Mouse (Mus musculus): ENCODE data around the gene Ear1. TPM values are rescaled to one million over a fixed set of nuclear protein-coding genes. Genes with fewer than 3 reads are reported as not detected.
"Not testable (repeated sequence)": the region's sequence is repeated elsewhere in the genome, so short reads cannot be mapped to it uniquely, and the experiment has no call there.

Gene Ear1
- polyA plus RNA-seq, 1 experiment = not detected

DNA sequence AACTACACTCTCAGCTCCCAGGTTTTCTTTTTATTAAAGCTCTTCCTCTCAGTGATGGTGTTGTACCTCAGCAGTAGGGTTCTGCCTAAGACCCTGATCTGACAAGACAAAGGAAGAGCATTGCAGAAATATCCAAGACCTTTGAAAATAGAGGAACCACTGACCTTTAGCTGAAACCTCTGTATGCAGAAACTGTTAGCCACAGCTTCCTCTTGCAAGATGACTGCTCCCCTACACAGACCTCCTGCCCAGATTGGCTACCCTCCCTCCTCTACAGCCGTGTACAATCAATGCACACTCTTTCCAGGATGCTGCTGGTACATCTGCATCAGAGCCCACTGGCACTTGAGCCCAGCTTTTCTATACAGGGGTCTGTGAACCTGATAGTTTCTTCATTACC lies 44.9 kb downstream of the Ear1 start:
- H3K27ac ChIP-seq (ENCODE audit: insufficient read depth, low read depth, low read length); H3K4me3 ChIP-seq (ENCODE audit: insufficient read depth, low read length); H3K4me1 ChIP-seq (ENCODE audit: control insufficient read depth, insufficient read depth, low read length): not testable (repeated sequence)

DNA sequence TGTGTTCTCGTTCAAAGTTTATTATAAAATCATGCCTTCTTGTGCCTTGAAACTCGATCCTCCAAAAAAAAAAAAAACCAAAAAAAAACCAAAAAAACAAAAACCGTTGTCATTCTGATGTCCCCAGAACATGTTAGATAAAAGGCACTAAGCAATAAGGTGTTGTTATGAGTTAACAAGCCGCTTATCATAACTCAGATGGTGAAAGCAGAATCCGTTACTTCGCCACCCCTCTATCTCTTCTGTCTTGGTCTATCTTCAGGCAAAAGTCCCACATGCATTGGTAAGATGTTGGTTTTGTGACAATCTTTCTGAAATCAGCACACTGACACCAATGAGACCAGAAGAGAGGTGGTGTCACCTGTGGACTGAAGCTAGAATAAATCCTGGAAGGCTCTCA lies 51.1 kb downstream of the Ear1 start:
- H3K27ac ChIP-seq (ENCODE audit: insufficient read depth, low read depth, low read length); H3K4me3 ChIP-seq (ENCODE audit: insufficient read depth, low read length); H3K4me1 ChIP-seq (ENCODE audit: control insufficient read depth, insufficient read depth, low read length): not testable (repeated sequence)

DNA sequence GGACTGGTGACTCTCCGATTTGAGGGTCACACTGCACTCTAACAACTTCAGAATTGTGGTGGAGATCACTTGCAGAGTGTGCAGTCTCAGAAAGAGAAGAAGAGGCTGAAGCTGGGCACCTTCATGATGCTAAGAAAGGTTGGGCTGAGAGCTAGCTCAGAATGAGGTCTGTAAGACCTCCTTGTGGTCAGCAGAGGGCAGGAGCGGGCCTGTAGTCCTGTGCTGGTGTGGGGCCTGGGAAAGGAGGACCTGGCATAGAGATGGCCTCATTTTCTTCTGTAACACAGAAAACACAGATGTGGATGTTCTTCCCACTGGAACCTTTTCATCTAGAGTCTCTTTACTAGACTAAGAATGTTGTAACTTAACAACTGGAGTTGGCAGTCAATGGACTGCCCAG lies 53.4 kb downstream of the Ear1 start:
- not testable (repeated sequence) for H3K4me3 ChIP-seq (ENCODE audit: insufficient read depth, low read length); H3K27ac ChIP-seq (ENCODE audit: insufficient read depth, low read depth, low read length); H3K4me1 ChIP-seq (ENCODE audit: control insufficient read depth, insufficient read depth, low read length)

DNA sequence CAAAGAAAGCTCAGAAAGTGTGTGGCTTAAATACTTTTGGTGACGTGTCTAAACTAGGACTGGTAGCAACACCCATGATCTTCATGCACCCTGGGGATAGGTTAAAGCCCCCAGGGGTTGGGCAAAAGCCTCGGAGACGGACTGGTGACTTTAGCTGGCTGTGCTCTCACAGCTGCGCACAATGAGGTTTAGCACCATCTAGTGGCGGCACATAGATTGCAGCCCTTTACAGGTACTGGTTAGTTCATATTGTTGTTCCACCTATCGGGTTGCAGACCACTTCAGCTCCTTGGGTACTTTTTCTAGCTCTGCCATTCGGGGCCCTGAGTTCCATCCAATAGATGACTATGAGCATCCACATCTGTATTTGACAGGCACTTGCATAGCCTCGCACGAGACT lies 62.9 kb downstream of the Ear1 start:
- not testable (repeated sequence) for H3K4me3 ChIP-seq (ENCODE audit: insufficient read depth, low read length); H3K27ac ChIP-seq (ENCODE audit: insufficient read depth, low read depth, low read length); H3K4me1 ChIP-seq (ENCODE audit: control insufficient read depth, insufficient read depth, low read length)
- TF ChIP-seq CTCF (IDR thresholded peaks at IDR 0.05; ENCODE audit: low read depth, low read length) = 0 out of 2 replicates have a peak, but pooled peaks have one; percentile 22

DNA sequence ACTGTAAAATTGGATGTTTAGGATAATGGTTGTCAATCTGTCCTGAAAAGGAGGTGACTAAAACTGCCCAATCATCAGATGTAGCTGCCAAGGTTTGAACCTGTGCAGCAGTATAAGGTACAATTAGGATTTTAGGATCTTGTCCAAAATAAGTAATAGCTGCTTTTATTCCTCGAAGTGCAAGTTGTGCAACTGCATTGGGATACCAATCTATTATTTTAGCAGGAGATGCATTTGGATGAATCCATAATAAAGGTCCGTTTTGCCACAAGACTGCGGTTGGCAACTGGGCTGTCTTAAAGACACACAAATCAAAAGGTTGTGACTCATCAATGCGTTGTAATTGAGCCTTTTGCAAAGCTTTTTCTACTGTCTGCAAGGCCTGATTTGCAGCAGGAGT lies 67.2 kb downstream of the Ear1 start:
- H3K4me3 ChIP-seq (ENCODE audit: insufficient read depth, low read length); H3K27ac ChIP-seq (ENCODE audit: insufficient read depth, low read depth, low read length); H3K4me1 ChIP-seq (ENCODE audit: control insufficient read depth, insufficient read depth, low read length): not testable (repeated sequence)

DNA sequence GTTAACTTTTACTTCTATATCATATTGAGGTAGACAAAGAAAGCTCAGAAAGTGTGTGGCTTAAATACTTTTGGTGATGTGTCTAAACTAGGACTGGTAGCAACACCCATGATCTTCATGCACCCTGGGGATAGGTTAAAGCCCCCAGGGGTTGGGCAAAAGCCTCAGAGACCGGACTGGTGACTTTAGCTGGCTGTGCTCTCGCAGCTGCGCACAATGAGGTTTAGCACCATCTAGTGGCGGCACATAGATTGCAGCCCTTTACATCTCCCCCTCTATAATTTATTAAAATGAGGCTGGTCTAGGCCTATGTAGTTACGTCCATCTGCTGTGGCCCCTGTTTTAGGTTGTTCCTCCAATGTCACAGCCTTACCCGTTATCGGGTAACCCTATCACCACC lies 70.9 kb downstream of the Ear1 start:
- not testable (repeated sequence) for H3K27ac ChIP-seq (ENCODE audit: insufficient read depth, low read depth, low read length); H3K4me3 ChIP-seq (ENCODE audit: insufficient read depth, low read length); H3K4me1 ChIP-seq (ENCODE audit: control insufficient read depth, insufficient read depth, low read length)

DNA sequence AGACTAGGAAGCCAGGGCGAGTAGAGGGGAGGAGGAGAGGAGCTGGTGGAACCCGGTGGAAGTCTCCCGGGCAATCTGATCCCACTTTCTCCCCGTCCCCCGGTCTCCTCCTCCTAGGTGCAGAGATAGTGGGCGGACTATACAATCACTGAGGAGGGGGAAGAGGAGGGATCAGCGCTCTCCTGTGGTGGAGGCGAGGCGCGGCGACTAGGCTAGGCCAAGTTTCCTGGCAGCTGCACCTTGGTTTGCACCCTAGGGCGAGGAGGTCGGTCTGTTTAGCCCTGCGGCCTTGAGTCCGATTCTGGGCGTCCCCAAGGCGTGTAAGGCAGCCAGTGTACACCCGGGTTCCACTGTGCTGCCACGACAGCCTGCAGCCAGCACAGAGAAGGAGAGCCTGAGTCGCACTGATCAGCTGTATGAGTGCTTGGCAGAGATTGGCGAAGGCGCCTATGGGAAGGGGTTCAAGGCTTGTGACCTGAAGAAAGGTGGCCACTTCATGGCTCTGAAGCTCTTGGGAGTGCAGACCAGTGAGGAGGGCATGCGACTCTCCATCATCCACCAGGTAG lies 78.3 kb downstream of the Ear1 start:
- not testable (repeated sequence) for H3K4me3 ChIP-seq (ENCODE audit: insufficient read depth, low read length); H3K4me1 ChIP-seq (ENCODE audit: control insufficient read depth, insufficient read depth, low read length)

DNA sequence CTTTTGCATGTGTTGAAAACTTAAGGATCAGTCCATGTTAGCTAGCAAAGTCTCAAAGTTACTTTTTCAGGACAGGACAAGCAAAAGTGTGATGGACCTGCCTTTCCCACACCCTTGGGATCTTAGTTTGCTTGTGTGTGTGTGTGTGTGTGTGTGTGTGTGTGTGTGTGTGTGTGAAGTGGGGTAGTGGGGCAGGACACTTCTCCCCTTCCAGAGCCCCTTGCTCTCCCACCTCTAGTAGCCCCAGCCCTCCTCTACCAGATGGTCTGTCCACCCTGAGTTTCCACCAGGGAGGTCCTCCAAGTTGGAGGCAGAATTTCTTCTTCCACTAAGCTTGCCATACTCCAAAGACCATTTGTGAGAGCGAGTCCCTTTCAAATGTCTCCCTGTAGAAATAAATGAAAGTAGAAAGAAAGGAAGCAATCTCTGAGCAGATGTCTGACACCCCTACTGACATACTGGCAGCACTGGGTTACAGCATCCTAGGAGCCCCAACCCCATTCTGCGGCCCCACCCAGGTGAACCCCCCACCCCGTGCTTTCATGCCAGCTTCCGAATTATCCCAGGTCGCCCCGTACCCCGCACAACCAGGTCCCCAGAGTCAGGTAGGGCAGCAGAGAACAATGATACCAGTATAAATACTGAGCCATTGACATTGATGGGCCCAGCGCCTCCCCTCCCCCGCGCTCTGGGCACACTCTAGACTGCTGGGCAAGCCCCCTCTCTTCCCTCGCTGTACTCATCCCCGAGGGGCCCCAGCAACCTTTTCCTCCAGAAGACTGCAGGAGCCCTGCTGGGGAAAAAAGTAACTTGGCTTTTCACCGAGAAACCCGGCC lies 79.0 kb downstream of the Ear1 start:
- TF ChIP-seq POLR2A (IDR thresholded peaks at IDR 0.05; ENCODE audit: borderline replicate concordance, low read depth, low read length) (no peak), CTCF (IDR thresholded peaks at IDR 0.05; ENCODE audit: low read depth, low read length) (no peak)
- H3K27ac ChIP-seq (ENCODE audit: insufficient read depth, low read depth, low read length) = no peak overlapping the region
- H3K4me1 ChIP-seq (ENCODE audit: control insufficient read depth, insufficient read depth, low read length) = no peaks in the 10 kb centered on the region
- no peak overlapping the region for H3K4me3 ChIP-seq (ENCODE audit: insufficient read depth, low read length)

More for the DNA sequence above, 78.3 kb downstream of the Ear1 start:
- not testable (repeated sequence) for H3K27ac ChIP-seq (ENCODE audit: insufficient read depth, low read depth, low read length)

DNA sequence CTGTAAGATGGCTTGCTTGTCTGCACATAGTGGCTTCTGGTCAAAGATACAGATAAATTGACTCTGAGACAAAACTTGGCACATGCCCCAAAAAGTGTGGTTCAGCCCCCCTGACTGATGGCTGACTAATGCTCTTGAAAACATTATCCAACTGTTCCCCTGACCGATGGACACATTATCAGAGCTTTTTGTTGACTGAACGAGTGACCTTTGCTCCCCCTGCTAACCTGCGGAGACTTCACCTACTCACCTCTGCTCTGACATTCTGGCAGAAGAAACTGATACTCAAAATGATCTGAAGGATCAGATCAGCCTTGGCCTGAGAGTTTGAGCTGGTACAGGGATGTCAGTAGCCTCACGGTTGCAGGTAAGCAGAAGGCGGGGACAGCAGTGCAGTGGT lies 81.5 kb downstream of the Ear1 start:
- not testable (repeated sequence) for H3K27ac ChIP-seq (ENCODE audit: insufficient read depth, low read depth, low read length); H3K4me1 ChIP-seq (ENCODE audit: control insufficient read depth, insufficient read depth, low read length); H3K4me3 ChIP-seq (ENCODE audit: insufficient read depth, low read length)

DNA sequence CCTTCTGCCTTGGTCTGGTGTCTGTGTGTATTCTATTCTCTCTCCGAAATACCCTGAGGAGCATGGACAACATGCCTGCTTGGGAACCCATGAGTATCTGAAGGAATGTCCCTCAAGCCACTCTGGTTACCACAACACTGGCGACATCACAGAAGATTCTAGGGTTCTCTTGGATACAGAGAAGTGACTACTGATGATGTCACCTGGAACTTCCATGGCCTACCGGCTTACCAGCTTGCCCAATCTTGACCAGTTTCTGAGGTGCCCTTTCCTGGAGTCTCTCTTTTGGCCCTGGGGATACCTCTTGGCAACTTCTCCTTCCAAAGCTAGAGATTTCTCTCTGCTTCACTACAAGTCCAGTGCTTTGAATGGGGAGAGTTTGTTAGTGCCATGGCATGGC lies 90.7 kb downstream of the Ear1 start, which contains the start of gene Gm8180:
TSS of gene Gm8180 (minus strand) at position 101 of the 400 bp plus-strand sequence.
- not testable (repeated sequence) for H3K4me3 ChIP-seq (ENCODE audit: insufficient read depth, low read length); H3K4me1 ChIP-seq (ENCODE audit: control insufficient read depth, insufficient read depth, low read length); H3K27ac ChIP-seq (ENCODE audit: insufficient read depth, low read depth, low read length)

Other genes starting within 250 kb of the Ear1 start
- not detected in 2 replicates for gene Gm8165, start 198.3 kb downstream of the Ear1 start, polyA plus RNA-seq (2012; ENCODE audit: insufficient read depth, insufficient read length, missing spikeins)
- 1.9 and 5.3 TPM in 2 replicates for gene Gm7324, start 177.7 kb downstream of the Ear1 start, polyA plus RNA-seq (2012; ENCODE audit: insufficient read depth, insufficient read length, missing spikeins)
- not detected in 2 replicates for gene Gm16506, start 148.0 kb downstream of the Ear1 start, polyA plus RNA-seq (2012; ENCODE audit: insufficient read depth, insufficient read length, missing spikeins)
- gene Gm6526, start 127.7 kb downstream of the Ear1 start, polyA plus RNA-seq (2012; ENCODE audit: insufficient read depth, insufficient read length, missing spikeins) = not detected in 2 replicates
- not detected in 2 replicates for gene Gm8180, start 90.8 kb downstream of the Ear1 start, polyA plus RNA-seq (2012; ENCODE audit: insufficient read depth, insufficient read length, missing spikeins)
- not detected in 2 replicates for gene Ear10, start 48.0 kb upstream of the Ear1 start, polyA plus RNA-seq (2012; ENCODE audit: insufficient read depth, insufficient read length, missing spikeins)
- not detected in 2 replicates for gene Gm8113, start 49.9 kb upstream of the Ear1 start, polyA plus RNA-seq (2012; ENCODE audit: insufficient read depth, insufficient read length, missing spikeins)
- gene Ang5, start 81.6 kb upstream of the Ear1 start, polyA plus RNA-seq (2012; ENCODE audit: insufficient read depth, insufficient read length, missing spikeins) = not detected in 2 replicates
- not detected in 2 replicates for gene Ang6, start 126.8 kb upstream of the Ear1 start, polyA plus RNA-seq (2012; ENCODE audit: insufficient read depth, insufficient read length, missing spikeins)
- gene Ear2, start 227.1 kb upstream of the Ear1 start, polyA plus RNA-seq (2012; ENCODE audit: insufficient read depth, insufficient read length, missing spikeins) = not detected in 2 replicates
- gene Gm3327, start 248.3 kb upstream of the Ear1 start, polyA plus RNA-seq (2012; ENCODE audit: insufficient read depth, insufficient read length, missing spikeins) = not detected in 2 replicates

Measured in bone marrow macrophage, adult 2 months (primary cell).